Comparison of ENCODE assay signal across 10 mouse cellular contexts in genomic region chr16:57420773-57421556, GRCm38 (mm10).
DNase-seq lines count a peak whose midpoint lies in the region; ATAC-seq lines count a peak whose summit lies in the region.
"Had no signal": no experiment of that assay in that cellular context is flagged by ENCODE, and none has a peak within 500 bp of the region (broad histone marks: within the 10 kb centered on the region; RNA-seq: fewer than 3 reads in every experiment).

No protein-coding gene starts in this region.

- H3K27me3 ChIP-seq in intestine, embryonic 15.5 days (replicated peaks) = no peaks in the 10 kb centered on the region
- H3K27me3 ChIP-seq: embryonic facial prominence, embryonic 13.5 days had no signal

- no peak overlapping the region for H3K9ac ChIP-seq in intestine, embryonic 15.5 days
- H3K9ac ChIP-seq: embryonic facial prominence, embryonic 13.5 days had no signal

- H3K4me2 ChIP-seq in intestine, embryonic 15.5 days (replicated peaks) = no peak overlapping the region
- H3K4me2 ChIP-seq: embryonic facial prominence, embryonic 13.5 days had no signal

- H3K27ac ChIP-seq in intestine, embryonic 15.5 days = peak overlapping the region; percentile 59
- H3K27ac ChIP-seq: embryonic facial prominence, embryonic 13.5 days had no signal

- H3K4me3 ChIP-seq in intestine, embryonic 15.5 days (replicated peaks) = no peak overlapping the region
- H3K4me3 ChIP-seq: embryonic facial prominence, embryonic 13.5 days had no signal

- no peaks in the 10 kb centered on the region for H3K36me3 ChIP-seq in intestine, embryonic 15.5 days
- H3K36me3 ChIP-seq: embryonic facial prominence, embryonic 13.5 days had no signal

- peaks cover 18% of the 10 kb centered on the region for H3K4me1 ChIP-seq in intestine, embryonic 15.5 days (replicated peaks)

- H3K9me3 ChIP-seq in intestine, embryonic 15.5 days = no peaks in the 10 kb centered on the region
- H3K9me3 ChIP-seq: embryonic facial prominence, embryonic 13.5 days had no signal

- intact Hi-C loops in left cerebral cortex, postnatal 14 days (cut with DNase I) = no loop called here

- 18% methylated on average over 8 of the region's 8 CpGs for whole genome bisulfite sequencing in intestine, embryonic 15.5 days

- DNase-seq in adrenal gland, adult 2 months = peak; percentile 68
- DNase-seq in adrenal gland, adult 18-20 months (ENCODE audit: low spot score in 2 of 2) = no peak
- DNase-seq in fibroblast of lung, adult 2 months (ENCODE audit: low read depth) = peak; percentile 76
- DNase-seq in lung, postnatal 14 days = peak; percentile 51
- DNase-seq in layer of hippocampus, adult 11-12 months (ENCODE audit: low spot score) = no peak
- no peak for DNase-seq in left cerebral cortex, postnatal 14 days (ENCODE audit: low spot score in 2 of 2)
- no peak for DNase-seq in frontal cortex, postnatal 10 days (ENCODE audit: low spot score in 2 of 2)
- DNase-seq: right cerebral cortex, postnatal 14 days had no signal

- ATAC-seq in intestine, embryonic 15.5 days = peak; percentile 41

Comparison
In these comparisons a context has a peak if more than half of its experiments do, and no peak if none do; other contexts are left out.
1. DNase-seq: peak in adrenal gland, adult 2 months (single experiment), fibroblast of lung, adult 2 months (single experiment) and lung, postnatal 14 days (single experiment); none in adrenal gland, adult 18-20 months (0 of 2), layer of hippocampus, adult 11-12 months (single experiment), left cerebral cortex, postnatal 14 days (0 of 2) and frontal cortex, postnatal 10 days (0 of 2).